Mouse (Mus musculus): ENCODE measurements around the gene Rnf130.

DNA sequence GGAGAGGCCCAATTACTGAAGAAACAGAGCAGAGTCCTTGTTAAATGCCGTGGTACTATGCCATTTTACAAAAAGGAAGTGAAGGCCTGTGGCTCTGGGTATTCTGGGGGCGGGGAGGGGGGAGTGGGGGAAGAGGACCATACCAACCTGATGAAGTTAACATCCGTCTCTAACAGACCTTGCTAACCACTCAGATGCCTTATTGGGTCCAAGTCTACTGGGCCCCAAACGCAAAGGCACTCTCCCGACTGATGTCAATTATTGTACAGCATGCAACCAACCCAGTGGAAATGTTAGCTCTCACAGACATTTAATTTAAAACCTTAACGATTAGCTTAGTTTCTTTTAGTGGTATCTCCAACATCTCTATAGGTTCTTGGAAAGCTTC, 707 bp upstream of the Rnf130 start:
- TF ChIP-seq CTCF (IDR thresholded peaks at IDR 0.05; ENCODE audit: control insufficient read depth, insufficient read depth, insufficient read length) (no peak), CEBPB (IDR thresholded peaks at IDR 0.05; ENCODE audit: low read depth) (no peak), MYOD1 (IDR thresholded peaks at IDR 0.05; ENCODE audit: control insufficient read depth, insufficient read length, low read depth) (no peak), MAX (IDR thresholded peaks at IDR 0.05) (no peak), USF1 (IDR thresholded peaks at IDR 0.05; ENCODE audit: low read depth) (no peak)
